Mouse (Mus musculus): Measurements from ENCODE around the gene Cela3a.

Cela3a gene

GRCm38 (mm10) chr4:137371596-137372523, 37.7 kb downstream of the Cela3a start:
- DNase-seq (ENCODE audit: low spot score): no peak

DNA sequence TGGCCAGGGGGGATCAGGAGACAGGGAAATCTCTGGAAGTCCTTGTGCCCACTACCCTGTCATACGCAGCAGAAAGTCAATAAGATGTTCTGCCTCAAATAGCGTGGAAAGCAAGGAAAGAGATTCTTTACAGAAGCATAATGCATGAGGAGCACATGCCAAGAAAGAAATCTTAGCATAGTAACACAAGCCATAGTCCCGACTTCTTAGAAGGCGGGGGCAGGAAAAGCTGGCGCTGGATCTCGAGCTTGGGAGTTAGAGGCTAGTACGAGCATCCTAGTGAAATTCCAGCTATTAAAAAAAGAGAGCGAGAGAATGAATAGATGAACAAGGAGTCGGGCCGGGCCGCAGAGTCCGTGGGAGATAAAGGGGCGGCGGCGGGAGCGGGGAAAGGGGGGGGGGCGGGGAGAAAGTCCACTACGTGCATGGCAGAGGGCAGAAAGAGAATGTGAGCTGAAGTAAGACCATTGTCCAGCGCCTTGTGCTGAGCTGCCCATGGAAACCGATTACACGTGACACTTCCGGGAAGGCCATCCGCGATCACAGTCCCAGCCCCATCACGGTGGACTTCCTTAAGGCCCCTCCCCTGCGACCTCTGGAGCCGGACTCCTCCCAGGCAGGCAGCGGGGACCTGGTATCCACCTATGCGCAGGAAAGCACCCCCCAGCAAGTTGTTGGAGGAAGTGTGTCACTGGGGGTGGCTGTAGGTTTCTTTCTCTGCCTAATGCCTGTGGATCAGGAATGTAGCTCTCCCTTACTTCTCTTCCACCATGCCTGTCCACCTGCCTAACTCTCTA, 39.4 kb downstream of the Cela3a start:
- DNase-seq (ENCODE audit: low spot score): no peak

DNA sequence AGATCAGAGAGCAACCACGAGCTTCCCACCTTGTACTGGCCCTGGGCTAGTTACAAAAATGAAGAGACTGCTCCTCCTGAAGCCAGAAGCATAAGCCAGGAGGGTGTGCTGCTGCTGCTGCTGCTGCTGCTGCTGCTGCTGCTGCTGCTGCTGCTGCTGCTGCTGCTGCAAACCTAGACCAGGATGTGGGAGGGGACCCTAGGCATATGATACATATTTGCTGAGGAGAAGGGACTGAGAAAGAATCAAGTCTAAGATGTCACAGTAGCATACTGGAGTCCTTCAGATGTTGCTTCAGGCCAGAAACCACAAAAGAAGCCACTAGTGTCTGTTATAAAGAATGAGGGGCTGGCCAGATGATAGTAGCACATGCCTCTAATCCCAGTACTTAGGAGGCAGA, 41.4 kb downstream of the Cela3a start:
- DNase-seq (ENCODE audit: low spot score): no peak

DNA sequence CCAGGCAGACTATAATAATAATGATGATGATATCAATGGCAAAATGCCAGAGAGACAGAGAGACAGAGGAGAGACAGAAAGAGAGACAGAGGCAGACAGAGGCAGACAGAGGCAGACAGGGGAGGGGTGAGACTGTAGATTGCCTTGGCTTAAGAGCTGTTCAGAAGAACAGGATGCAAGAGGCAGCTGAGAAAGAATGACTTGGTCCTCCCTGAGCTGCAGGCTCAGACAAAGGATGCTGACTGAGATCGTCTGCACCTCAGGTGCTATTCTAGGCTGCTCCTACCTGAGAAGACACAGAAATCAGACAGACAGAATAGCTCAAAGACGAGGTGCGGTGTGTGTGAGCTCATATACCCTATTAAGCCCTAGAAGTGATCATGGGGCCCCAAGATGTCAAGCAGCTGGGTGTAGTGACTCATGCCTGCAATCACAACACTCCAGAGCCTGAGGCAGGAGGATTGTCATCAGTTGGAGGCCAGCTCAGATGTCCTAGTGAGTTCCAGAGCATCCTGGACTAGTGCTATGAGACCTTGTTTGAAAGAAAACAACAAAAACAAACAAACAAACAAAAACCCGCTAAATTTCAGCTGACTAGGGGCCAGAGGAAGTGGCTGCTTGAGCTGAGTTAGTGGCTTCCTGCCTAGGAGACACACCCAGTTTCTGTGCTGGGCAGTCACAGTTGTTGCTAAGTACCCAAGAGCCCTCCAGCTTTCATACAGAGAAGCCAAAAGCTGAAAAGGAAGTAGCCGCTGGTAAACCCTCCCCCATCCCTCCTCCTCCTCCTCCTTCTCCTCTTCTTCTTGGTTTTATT, 42.1 kb downstream of the Cela3a start:
- no peak for DNase-seq (ENCODE audit: low spot score)

DNA sequence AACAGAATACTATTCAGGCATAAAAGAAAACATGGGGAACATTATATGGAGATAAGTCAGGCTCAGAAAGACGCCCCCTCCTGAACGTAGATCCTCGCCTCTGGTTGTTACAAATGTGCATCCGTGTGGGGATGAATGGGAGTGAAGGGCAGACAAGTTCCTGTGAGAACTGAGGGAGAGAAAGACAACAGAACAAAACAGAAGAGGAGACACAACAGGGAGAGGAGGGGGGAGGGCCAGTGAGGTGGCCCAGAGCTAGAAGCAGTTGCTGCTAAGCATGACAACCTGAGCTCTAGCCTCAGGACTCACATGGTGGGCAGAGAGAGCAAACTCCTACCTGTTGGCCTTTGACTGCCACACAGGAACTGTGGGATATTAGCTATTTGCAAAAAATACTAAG, 43.5 kb downstream of the Cela3a start:
- no peak for DNase-seq (ENCODE audit: low spot score)

DNA sequence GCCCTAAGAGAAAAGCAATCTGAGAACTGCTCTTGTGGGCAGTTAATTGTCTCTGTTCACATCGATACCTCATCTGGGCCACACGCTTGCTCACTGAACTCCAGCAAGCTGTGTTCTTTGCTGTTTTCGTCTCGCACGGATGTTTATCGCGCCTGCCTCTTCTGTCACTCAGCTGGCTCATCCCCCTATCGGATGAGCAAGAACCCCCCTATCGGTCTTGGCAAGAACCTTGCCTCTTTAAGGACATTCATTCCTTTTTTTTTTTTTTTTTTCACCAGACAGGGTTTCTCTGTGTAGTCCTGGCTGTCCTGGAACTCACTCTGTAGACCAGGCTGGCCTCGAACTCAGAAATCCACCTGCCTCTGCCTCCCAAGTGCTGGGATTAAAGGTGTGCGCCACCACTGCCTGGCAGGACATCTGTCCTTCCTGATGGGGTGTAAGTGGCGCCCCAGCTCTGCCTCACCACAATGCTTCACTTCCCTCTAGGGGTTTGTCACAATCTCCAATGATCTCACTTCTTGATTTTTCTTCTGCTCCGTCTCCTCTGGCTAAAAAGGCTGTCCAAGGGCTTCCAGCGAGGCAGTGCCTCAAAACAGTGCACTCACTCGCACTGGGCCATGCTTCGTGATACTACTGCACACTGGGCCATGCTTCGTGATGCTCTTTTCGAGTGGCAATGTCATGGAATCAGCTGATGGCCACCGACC, 44.1 kb downstream of the Cela3a start:
- DNase-seq (ENCODE audit: low spot score): no peak

GRCm38 (mm10) chr4:137364826-137365225, 44.8 kb downstream of the Cela3a start:
- no peak for DNase-seq (ENCODE audit: low spot score)

- DNase-seq (ENCODE audit: low spot score): no peak
Observed at GRCm38 (mm10) chr4:137360996-137361395, 48.6 kb downstream of the Cela3a start.

DNA sequence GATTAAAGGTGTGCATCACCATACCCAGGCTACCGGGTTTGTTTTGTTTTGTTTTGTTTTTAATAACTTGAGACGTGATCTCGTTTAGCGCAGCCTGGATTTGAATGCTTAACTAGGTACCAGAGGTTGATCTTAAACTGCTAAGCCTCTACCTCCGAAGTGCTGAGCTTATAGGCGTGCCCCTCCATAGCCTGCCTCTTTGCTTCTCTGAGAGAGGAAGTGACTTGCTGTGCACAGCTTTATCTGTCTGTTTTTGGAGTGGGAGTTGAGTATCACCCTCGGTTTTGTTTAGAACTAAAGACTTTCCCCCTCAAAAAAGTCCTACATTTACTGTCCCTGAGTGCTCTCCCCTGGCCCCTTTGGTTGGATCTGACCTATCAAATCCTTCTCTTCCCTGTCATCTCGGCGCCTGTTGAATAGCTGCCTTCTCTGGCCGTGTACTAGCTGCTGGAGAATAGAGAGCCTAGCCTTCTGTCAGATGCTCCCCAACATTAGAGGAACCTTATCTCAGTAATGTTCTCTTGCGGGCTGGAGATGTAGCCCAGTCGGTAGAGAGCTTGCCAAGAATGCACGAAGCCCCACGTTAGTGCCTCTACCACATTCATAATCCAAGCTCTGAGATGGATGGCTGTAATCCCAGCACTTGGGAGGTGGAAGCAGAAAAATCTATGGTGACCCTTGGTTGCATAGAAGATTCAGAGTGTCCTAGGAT, 51.1 kb downstream of the Cela3a start:
- peak; percentile 27 for DNase-seq (ENCODE audit: low spot score)

DNA sequence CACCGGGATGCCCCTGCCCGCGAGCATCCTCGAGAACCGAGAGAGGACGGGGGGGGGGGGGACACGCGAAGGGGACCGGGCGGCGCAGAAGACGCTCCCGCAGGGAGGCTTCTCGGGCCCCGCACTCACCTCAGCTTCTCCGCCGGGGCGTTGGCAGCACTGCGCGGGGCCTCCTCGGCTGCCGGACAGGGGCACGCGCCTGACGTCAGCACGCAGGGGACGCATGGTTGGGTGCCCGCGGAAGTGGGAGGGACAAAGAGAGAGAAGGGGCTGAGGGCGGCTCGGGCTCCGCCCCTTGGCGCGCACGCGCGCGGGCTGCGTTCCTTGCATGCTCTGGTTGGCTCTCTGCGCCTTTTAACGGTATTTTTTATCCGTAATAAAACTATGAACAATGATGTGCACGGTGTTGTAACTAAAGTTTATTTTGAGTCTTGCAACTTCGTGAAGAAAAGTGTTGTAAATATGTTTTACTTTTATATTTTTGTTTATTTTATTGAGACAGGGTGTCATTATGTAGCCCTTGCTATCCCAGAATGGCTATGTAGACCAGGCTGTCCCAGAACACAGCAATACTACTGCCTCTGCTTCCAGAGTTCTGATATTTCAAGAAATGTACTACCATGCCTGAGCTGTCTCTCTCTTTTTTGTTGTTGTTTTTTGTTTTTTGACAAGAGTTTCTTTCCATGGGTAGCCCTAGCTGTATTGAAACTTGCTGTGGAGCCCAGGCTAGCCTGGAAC, 51.9 kb downstream of the Cela3a start, which contains the start of gene Cdc42:
TSS of gene Cdc42 (minus strand) at position 204 of the 738 bp plus-strand sequence.
- peak; percentile 94 for DNase-seq (ENCODE audit: low spot score)

GRCm38 (mm10) chr4:137356674-137357510, 52.7 kb downstream of the Cela3a start:
- DNase-seq (ENCODE audit: low spot score): peak; percentile 50
